Mouse (Mus musculus) forebrain, embryonic 12.5 days (tissue): Measurements from ENCODE around the gene Ubiad1. TPM values are rescaled to one million over a fixed set of nuclear protein-coding genes. Genes with fewer than 3 reads are reported as not detected.

Source experiments
- ATAC-seq: fragments of 200-750 bp; cut with Nextera tagmentation; 2 replicates; pipeline ENCODE4 v1.8.0; 2017; ENCODE audit warnings: moderate TSS enrichment; ENCODE audit not compliant: low FRiP score
- H3K27ac ChIP-seq: fragments of 300-500 bp; sonication (generic); 2 replicates; pipeline ENCODE4 v1.5.1; 2016; ENCODE audit warnings: mild to moderate bottlenecking
- H3K27me3 ChIP-seq: fragments of 300-500 bp; sonication (generic); 2 replicates; pipeline ENCODE4 v1.6.1; 2016; ENCODE audit warnings: mild to moderate bottlenecking
- H3K36me3 ChIP-seq: fragments of 300-500 bp; sonication (generic); replicated peaks from 2 replicates; pipeline ENCODE4 v1.6.1; 2016; ENCODE audit warnings: mild to moderate bottlenecking
- H3K4me1 ChIP-seq: fragments of 300-500 bp; sonication (generic); 2 replicates; pipeline ENCODE4 v1.6.1; 2016
- H3K4me2 ChIP-seq: fragments of 300-500 bp; sonication (generic); 2 replicates; pipeline ENCODE4 v1.6.1; 2016; ENCODE audit warnings: mild to moderate bottlenecking, moderate library complexity
- H3K4me3 ChIP-seq: fragments of 300-500 bp; sonication (generic); replicated peaks from 2 replicates; pipeline ENCODE4 v1.5.1; 2016; ENCODE audit warnings: mild to moderate bottlenecking
- H3K9ac ChIP-seq: fragments of 300-500 bp; sonication (generic); 2 replicates; pipeline ENCODE4 v1.6.1; 2016; ENCODE audit warnings: mild to moderate bottlenecking
- H3K9me3 ChIP-seq: fragments of 300-500 bp; sonication (generic); 2 replicates; pipeline ENCODE4 v1.6.1; 2016
- WGBS: fragments of 180-500 bp; shearing (Covaris S2); methylation state at CpG from one replicate; pipeline ENCODE4 v1.1.7; 2016; 5-methylcytosine and 5-hydroxymethylcytosine counted together
- polyA plus RNA-seq: library from polyadenylated mRNA; unstranded; fragments of >200 nt; fragmentation: Nextera tagmentation; extraction: Ambion mirVana; gene quantifications from 2 replicates; pipeline ENCODE4 v1.2.1, GENCODE M21; 2016

Ubiad1 gene
- polyA plus RNA-seq = 19.1 and 20.8 TPM in 2 replicates

DNA sequence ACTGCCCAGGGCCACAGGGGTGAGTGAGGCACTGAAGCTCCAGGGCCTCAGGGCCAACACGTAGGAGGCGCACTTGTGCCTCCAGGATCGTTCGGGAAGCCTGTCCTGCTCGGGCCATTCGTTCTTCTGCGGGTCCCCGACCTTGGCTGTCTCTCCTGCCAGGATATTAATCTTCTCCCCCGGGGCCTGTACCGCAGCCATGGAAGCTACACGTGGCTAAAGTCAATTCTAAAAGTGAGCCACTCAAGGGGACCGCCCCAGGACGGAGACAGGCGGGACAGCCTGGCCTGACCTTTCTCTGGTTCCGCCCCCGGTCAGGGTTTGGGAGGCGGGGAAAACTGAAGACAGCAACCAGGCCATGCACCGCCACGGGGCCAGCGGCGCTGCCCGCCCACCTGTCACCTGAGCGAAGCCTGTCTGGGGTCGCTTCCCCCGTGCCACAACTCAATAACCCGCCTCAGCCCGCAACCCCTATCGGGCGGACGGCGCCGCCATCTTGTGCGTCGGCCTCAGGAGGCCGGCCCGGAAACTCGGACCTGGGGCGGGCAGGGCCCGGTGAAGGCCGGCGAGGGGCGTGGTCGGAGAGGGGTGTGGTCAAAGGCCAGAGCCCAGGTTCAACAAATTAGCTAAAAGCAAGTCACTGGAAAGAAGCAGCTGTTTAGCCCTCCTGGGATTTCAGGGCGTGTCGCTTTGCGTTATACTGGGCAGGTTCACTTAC lies at the start of gene Ubiad1:
TSS of gene Ubiad1 (minus strand) at position 522 of the 718 bp plus-strand sequence.
- H3K4me3 ChIP-seq = peak within 1 kb of the TSS; percentile 87
- peaks cover 27% of the 10 kb centered on the region for H3K4me1 ChIP-seq
- H3K27ac ChIP-seq = peak within 1 kb of the TSS; percentile 59
- no peaks in the 10 kb centered on the region for H3K36me3 ChIP-seq
- H3K9me3 ChIP-seq = no peaks in the 10 kb centered on the region
- peak within 1 kb of the TSS; percentile 80 for H3K9ac ChIP-seq
- under 1% methylated on average over 46 of the region's 46 CpGs for WGBS
- no peaks in the 10 kb centered on the region for H3K27me3 ChIP-seq
- peak; percentile 67 for ATAC-seq
- peak within 1 kb of the TSS; percentile 65 for H3K4me2 ChIP-seq

DNA sequence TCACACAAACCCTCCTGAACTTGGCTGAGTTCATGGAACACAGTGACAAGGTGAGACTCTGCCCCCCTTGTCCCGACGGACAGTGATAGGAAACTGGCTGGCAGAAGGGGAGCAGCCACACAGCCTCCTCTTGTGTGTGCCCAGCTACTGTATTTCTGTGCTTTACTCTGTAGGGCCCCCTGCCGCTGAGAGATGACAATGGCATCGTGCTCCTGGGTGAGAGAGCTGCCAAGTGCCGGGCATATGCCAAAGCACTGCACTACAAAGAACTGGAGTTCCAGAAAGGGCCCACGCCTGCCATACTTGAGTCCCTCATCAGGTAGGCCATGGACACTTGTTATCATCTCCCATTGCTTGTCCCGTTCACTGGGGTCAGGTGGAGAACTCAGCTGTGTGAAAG lies 46.9 kb upstream of the Ubiad1 start:
- H3K4me2 ChIP-seq = no peak overlapping the region
- no peak for ATAC-seq
- H3K36me3 ChIP-seq = peaks cover 91% of the 10 kb centered on the region
- no peak overlapping the region for H3K9ac ChIP-seq
- H3K27ac ChIP-seq = no peak overlapping the region
- no peaks in the 10 kb centered on the region for H3K9me3 ChIP-seq
- no peaks in the 10 kb centered on the region for H3K27me3 ChIP-seq
- 87% methylated on average over 7 of the region's 7 CpGs for WGBS
- H3K4me3 ChIP-seq = no peak overlapping the region
- H3K4me1 ChIP-seq = no peaks in the 10 kb centered on the region

GRCm38 (mm10) chr4:148490502-148490901 lies 45.9 kb upstream of the Ubiad1 start:
- no peak overlapping the region for H3K4me3 ChIP-seq
- no peak overlapping the region for H3K4me2 ChIP-seq
- H3K4me1 ChIP-seq = no peaks in the 10 kb centered on the region
- H3K9me3 ChIP-seq = no peaks in the 10 kb centered on the region
- no peak overlapping the region for H3K27ac ChIP-seq
- peaks cover 92% of the 10 kb centered on the region for H3K36me3 ChIP-seq
- WGBS = 91% methylated on average over 6 of the region's 6 CpGs
- no peaks in the 10 kb centered on the region for H3K27me3 ChIP-seq
- H3K9ac ChIP-seq = no peak overlapping the region
- ATAC-seq = no peak

DNA sequence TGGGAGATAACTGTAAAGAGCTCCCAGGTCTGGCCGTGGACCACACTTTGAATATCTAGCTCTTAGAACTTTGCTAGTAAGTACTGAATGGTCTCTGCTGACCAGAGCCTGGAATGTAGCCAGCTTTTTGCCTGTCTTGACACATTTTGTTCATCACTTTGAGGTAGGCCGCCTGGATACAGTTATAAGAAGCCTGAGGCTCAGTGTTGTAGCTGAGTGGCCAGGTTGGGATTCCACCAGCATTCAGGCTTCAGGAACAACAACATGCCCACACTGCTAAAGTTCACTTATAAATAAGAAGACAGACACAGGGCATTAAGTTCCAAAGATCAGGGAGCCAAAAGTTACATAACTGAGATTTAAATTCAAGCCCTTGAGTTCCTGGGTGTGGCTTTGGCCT lies 43.3 kb upstream of the Ubiad1 start:
- Histone ChIP-seq H3K4me3 (no peak overlapping the region), H3K36me3 (peaks cover 95% of the 10 kb centered on the region), H3K9ac (no peak overlapping the region), H3K4me1 (no peaks in the 10 kb centered on the region), H3K27me3 (no peaks in the 10 kb centered on the region), H3K27ac (no peak overlapping the region), H3K4me2 (no peak overlapping the region), H3K9me3 (no peaks in the 10 kb centered on the region)
- 85% methylated on average over 2 of the region's 2 CpGs for WGBS
- no peak for ATAC-seq

DNA sequence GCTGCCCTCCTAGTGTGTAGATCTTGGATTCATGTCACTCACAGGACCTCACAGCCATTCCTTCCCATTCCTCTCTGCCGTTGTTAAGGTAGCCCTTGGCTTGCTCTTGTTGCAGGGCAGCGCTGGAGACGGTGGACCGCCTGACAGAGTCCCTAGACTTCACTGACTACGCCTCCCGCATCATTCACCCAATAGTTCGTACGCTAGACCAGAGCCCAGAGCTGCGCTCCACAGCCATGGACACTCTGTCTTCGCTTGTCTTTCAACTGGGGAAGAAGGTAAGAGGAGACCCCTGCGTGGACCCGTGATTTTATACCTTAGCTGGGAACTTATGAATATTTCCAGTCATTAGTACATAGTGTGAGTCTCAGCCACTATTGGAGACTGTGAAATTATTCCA lies 39.9 kb upstream of the Ubiad1 start:
- H3K4me3 ChIP-seq = no peak overlapping the region
- no peaks in the 10 kb centered on the region for H3K9me3 ChIP-seq
- 97% methylated on average over 12 of the region's 12 CpGs for WGBS
- no peaks in the 10 kb centered on the region for H3K27me3 ChIP-seq
- no peak for ATAC-seq
- H3K9ac ChIP-seq = no peak overlapping the region
- H3K4me1 ChIP-seq = no peaks in the 10 kb centered on the region
- H3K4me2 ChIP-seq = no peak overlapping the region
- no peak overlapping the region for H3K27ac ChIP-seq
- peaks cover 93% of the 10 kb centered on the region for H3K36me3 ChIP-seq

- Histone ChIP-seq H3K9me3 (no peaks in the 10 kb centered on the region), H3K27ac (no peak overlapping the region), H3K4me1 (no peaks in the 10 kb centered on the region), H3K36me3 (peaks cover 93% of the 10 kb centered on the region), H3K4me3 (no peak overlapping the region), H3K4me2 (no peak overlapping the region), H3K9ac (no peak overlapping the region), H3K27me3 (no peaks in the 10 kb centered on the region)
- WGBS = 95% methylated on average over 2 of the region's 2 CpGs
- ATAC-seq = no peak
These were observed 37.1 kb upstream of the Ubiad1 start for GRCm38 (mm10) chr4:148481557-148482168.

DNA sequence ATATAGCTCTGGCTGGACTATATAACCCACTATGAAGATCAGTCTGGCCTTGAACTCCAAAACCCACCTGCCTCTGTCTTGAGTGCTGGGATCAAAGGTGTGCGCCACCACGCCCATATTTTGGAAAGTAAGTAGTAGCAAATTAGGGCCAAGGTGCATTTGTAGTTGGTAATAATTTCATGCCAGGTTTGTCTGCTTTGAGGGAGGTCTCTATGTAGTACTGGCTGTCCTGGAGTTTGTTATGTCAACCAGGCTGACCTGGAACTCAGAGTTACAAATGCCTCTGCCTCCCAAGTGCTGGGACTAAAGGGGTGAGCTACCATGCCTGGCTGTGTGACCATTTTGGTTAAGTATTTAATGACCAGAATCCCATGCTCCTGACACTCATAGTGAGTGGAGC lies 35.7 kb upstream of the Ubiad1 start:
- Histone ChIP-seq H3K36me3 (peaks cover 91% of the 10 kb centered on the region), H3K27me3 (no peaks in the 10 kb centered on the region), H3K4me2 (no peak overlapping the region), H3K4me3 (no peak overlapping the region), H3K9me3 (no peaks in the 10 kb centered on the region), H3K9ac (no peak overlapping the region), H3K4me1 (no peaks in the 10 kb centered on the region), H3K27ac (no peak overlapping the region)
- no peak for ATAC-seq
- 100% methylated on average over 2 of the region's 2 CpGs for WGBS

DNA sequence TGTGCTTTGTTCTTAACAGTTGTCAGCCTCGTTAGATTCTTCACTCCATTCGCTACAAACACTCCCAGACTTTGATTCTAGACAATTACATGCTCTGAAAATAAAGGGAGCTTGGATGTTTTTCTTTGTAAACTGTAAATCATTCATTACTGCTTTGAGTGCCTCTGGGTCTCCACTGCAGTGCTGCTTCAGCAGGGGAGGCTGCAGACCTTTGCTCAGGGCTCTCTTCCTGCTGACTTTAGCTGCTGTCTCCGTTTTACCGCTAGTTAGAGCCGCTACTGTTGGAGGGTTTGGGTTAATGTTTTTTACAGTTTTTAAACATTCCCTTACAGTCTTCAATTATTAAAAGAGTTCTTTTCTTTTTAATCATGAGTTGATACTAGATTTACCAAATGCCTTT lies 28.9 kb upstream of the Ubiad1 start:
- WGBS = 80% methylated on average over 5 of the region's 5 CpGs
- no peaks in the 10 kb centered on the region for H3K9me3 ChIP-seq
- peaks cover 88% of the 10 kb centered on the region for H3K36me3 ChIP-seq
- no peak overlapping the region for H3K4me3 ChIP-seq
- no peak overlapping the region for H3K4me2 ChIP-seq
- H3K9ac ChIP-seq = no peak overlapping the region
- H3K27me3 ChIP-seq = no peaks in the 10 kb centered on the region
- no peak for ATAC-seq
- no peak overlapping the region for H3K27ac ChIP-seq
- no peaks in the 10 kb centered on the region for H3K4me1 ChIP-seq

DNA sequence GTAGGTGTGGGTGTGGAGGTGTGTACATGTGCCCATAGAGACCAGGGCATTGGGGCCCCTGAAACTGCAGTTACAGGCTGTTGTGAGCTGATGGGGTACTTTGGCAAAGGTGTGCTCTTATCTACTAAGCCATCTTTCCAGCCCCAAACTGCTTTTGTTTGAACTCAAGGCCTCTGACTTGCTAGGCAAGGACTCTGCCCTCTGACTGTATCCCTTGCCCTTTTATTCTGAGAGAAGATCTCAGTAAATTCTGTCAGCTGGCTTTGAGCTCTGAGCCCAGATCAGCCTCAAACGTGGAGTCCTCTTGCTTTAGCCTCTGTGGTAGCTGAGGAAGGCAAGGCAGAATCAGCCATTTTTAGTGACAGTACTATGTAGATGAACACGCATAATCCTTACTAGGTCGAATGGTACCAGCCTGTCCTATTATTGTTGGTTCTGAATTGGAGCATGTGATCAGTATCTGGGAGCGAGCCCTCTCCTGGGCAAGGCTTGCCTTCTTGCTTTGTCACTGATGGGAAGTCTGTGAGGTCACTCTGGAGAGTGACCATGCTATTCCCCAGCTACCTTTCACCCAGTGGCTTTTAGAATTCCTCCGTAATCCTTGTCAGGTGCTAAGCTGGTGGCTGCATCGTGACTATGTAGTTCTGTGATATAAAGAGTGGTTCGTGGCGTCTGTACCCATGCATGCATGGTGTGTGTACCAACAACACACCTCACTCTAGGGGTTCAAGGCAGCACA lies 28.0 kb upstream of the Ubiad1 start:
- H3K27ac ChIP-seq = no peak overlapping the region
- H3K4me3 ChIP-seq = no peak overlapping the region
- no peaks in the 10 kb centered on the region for H3K9me3 ChIP-seq
- H3K9ac ChIP-seq = no peak overlapping the region
- H3K36me3 ChIP-seq = peaks cover 91% of the 10 kb centered on the region
- H3K27me3 ChIP-seq = no peaks in the 10 kb centered on the region
- H3K4me2 ChIP-seq = no peak overlapping the region
- 92% methylated on average over 8 of the region's 8 CpGs for WGBS
- ATAC-seq = no peak
- no peaks in the 10 kb centered on the region for H3K4me1 ChIP-seq

- Histone ChIP-seq H3K4me3 (no peak overlapping the region), H3K4me1 (no peaks in the 10 kb centered on the region), H3K36me3 (peaks cover 92% of the 10 kb centered on the region), H3K9me3 (no peaks in the 10 kb centered on the region), H3K27me3 (no peaks in the 10 kb centered on the region), H3K27ac (no peak overlapping the region), H3K4me2 (no peak overlapping the region), H3K9ac (no peak overlapping the region)
- WGBS = 90% methylated on average over 10 of the region's 10 CpGs
- no peak for ATAC-seq
These were observed 26.8 kb upstream of the Ubiad1 start for GRCm38 (mm10) chr4:148471363-148471806.

- Histone ChIP-seq H3K27ac (no peak overlapping the region), H3K9ac (no peak overlapping the region), H3K36me3 (peaks cover 92% of the 10 kb centered on the region), H3K4me1 (no peaks in the 10 kb centered on the region), H3K27me3 (no peaks in the 10 kb centered on the region), H3K9me3 (no peaks in the 10 kb centered on the region), H3K4me2 (no peak overlapping the region), H3K4me3 (no peak overlapping the region)
- ATAC-seq = no peak
- 94% methylated on average over 11 of the region's 11 CpGs for WGBS
These were observed 25.1 kb upstream of the Ubiad1 start for GRCm38 (mm10) chr4:148469487-148470252.

DNA sequence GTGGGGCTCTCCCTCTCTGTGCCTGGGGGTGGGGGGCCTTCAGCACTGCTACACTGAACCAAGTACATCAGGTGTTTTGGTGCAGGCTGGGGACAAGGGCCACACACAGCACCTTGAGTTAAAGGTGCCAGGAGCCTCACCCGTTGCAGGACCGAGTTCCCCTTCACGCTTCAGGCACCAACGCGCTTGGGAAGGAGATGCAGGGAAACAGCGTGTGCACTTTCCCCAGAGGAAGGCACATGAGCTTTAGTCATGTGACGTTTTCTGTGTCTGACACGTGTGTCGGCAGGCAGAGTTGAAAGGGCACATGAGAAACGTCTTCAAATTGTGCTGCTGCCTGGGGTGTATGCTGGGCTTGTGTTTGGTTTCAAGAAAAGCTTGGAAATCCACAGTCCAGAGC lies 23.8 kb upstream of the Ubiad1 start:
- peaks cover 100% of the 10 kb centered on the region for H3K36me3 ChIP-seq
- H3K27ac ChIP-seq = no peak overlapping the region
- no peak for ATAC-seq
- no peaks in the 10 kb centered on the region for H3K9me3 ChIP-seq
- no peak overlapping the region for H3K9ac ChIP-seq
- no peaks in the 10 kb centered on the region for H3K27me3 ChIP-seq
- 92% methylated on average over 10 of the region's 10 CpGs for WGBS
- H3K4me3 ChIP-seq = no peak overlapping the region
- no peak overlapping the region for H3K4me2 ChIP-seq
- no peaks in the 10 kb centered on the region for H3K4me1 ChIP-seq
